Mouse (Mus musculus) lung, postnatal 0 days (tissue): ENCODE results near the gene Sipa1l3. TPM values are rescaled to one million over a fixed set of nuclear protein-coding genes. Genes with fewer than 3 reads are reported as not detected.

ENCODE experiments used
- ATAC-seq: fragments of 200-750 bp; cut with Nextera tagmentation; 2 replicates; pipeline ENCODE4 v1.8.0; 2017; ENCODE audit warnings: moderate library complexity
- DNase-seq: peaks from one replicate; pipeline ENCODE4 v3.0.0-alpha.2; 2016; ENCODE audit warnings: low spot score
- H3K27ac ChIP-seq: fragments of 300-500 bp; sonication (generic); 2 replicates; pipeline ENCODE4 v1.5.1; 2014; ENCODE audit warnings: antibody characterized with exemption, mild to moderate bottlenecking, low read length, mixed read lengths
- H3K27me3 ChIP-seq: fragments of 300-500 bp; sonication (generic); replicated peaks from 2 replicates; pipeline ENCODE4 v1.6.1; 2014; ENCODE audit warnings: low read length, mixed read lengths; ENCODE audit not compliant: insufficient read depth
- H3K36me3 ChIP-seq: fragments of 300-500 bp; sonication (generic); 2 replicates; pipeline ENCODE4 v1.6.1; 2014; ENCODE audit warnings: low read length, mixed read lengths; ENCODE audit not compliant: insufficient read depth
- H3K4me1 ChIP-seq: fragments of 300-500 bp; sonication (generic); 2 replicates; pipeline ENCODE4 v1.6.1; 2014; ENCODE audit warnings: antibody characterized with exemption, low read depth, low read length, mixed read lengths; ENCODE audit not compliant: insufficient read depth
- H3K4me2 ChIP-seq: fragments of 300-500 bp; sonication (generic); replicated peaks from 2 replicates; pipeline ENCODE4 v1.6.1; 2014; ENCODE audit warnings: low read depth, mild to moderate bottlenecking, low read length, moderate library complexity, mixed read lengths
- H3K4me3 ChIP-seq: fragments of 300-500 bp; sonication (generic); 2 replicates; pipeline ENCODE4 v1.5.1; 2014; ENCODE audit warnings: low read depth, low read length
- H3K9ac ChIP-seq: fragments of 300-500 bp; sonication (generic); replicated peaks from 2 replicates; pipeline ENCODE4 v1.6.1; 2014; ENCODE audit warnings: low read depth, mild to moderate bottlenecking
- H3K9me3 ChIP-seq: fragments of 300-500 bp; sonication (generic); 2 replicates; pipeline ENCODE4 v1.6.1; 2016; ENCODE audit warnings: low read length, mixed read lengths
- CTCF ChIP-seq: IDR thresholded peaks from 2 replicates; pipeline ENCODE4 v1.5.1; 2016; ENCODE audit warnings: antibody characterized with exemption, mild to moderate bottlenecking
- EP300 ChIP-seq: IDR thresholded peaks from 2 replicates; pipeline ENCODE4 v1.6.1; 2016; ENCODE audit warnings: antibody characterized with exemption, mild to moderate bottlenecking, control low read depth
- whole genome bisulfite sequencing: fragments of 180-500 bp; shearing (Covaris S2); extraction: QIAGEN DNeasy Blood & Tissue Kit; methylation state at CpG from one replicate; pipeline ENCODE4 v1.1.7; 2014; 5-methylcytosine and 5-hydroxymethylcytosine counted together
- polyA plus RNA-seq: library from polyadenylated mRNA; unstranded; fragments of >200 nt; fragmentation: Nextera tagmentation; extraction: Ambion mirVana; gene quantifications from 2 replicates; pipeline ENCODE4 v1.2.1, GENCODE M21; 2015

The Sipa1l3 gene
- polyA plus RNA-seq, 1 experiment from 2014 or later, result 18.5 TPM

- TF ChIP-seq EP300 (no peak), CTCF (no peak)
- H3K4me1 ChIP-seq, result peaks cover 6% of the 10 kb centered on the region; the same call in 1 of the 2 replicates
- 88% methylated on average over 11 of the region's 11 CpGs for WGBS
- ATAC-seq (no peak), DNase-seq (no peak)
- H3K9ac ChIP-seq, result no peak overlapping the region
- no peak overlapping the region for H3K4me3 ChIP-seq
- H3K36me3 ChIP-seq, result no peaks in the 10 kb centered on the region
- no peak overlapping the region for H3K4me2 ChIP-seq
- no peaks in the 10 kb centered on the region for H3K27me3 ChIP-seq
- no peaks in the 10 kb centered on the region for H3K9me3 ChIP-seq
- peak overlapping the region; percentile 77 for H3K27ac ChIP-seq
Measured at GRCm38 (mm10) chr7:29494854-29495253, 23.6 kb downstream of the Sipa1l3 start.

GRCm38 (mm10) chr7:29494015-29494414 is 24.4 kb downstream of the Sipa1l3 start:
- ATAC-seq (no peak), DNase-seq (no peak)
- no peak overlapping the region for H3K4me2 ChIP-seq
- H3K27ac ChIP-seq, result no peak overlapping the region
- TF ChIP-seq EP300 (no peak), CTCF (no peak)
- no peaks in the 10 kb centered on the region for H3K9me3 ChIP-seq
- H3K4me1 ChIP-seq, result peaks cover 10% of the 10 kb centered on the region; the same call in 1 of the 2 replicates
- no peaks in the 10 kb centered on the region for H3K36me3 ChIP-seq
- WGBS, result 76% methylated on average over 5 of the region's 5 CpGs
- H3K9ac ChIP-seq, result no peak overlapping the region
- H3K4me3 ChIP-seq, result no peak overlapping the region
- no peaks in the 10 kb centered on the region for H3K27me3 ChIP-seq

- Histone ChIP-seq H3K4me2 (no peak overlapping the region), H3K27me3 (no peaks in the 10 kb centered on the region), H3K36me3 (no peaks in the 10 kb centered on the region), H3K9ac (no peak overlapping the region), H3K4me1 (peaks cover 10% of the 10 kb centered on the region; the same call in 1 of the 2 replicates), H3K4me3 (no peak overlapping the region), H3K27ac (no peak overlapping the region), H3K9me3 (no peaks in the 10 kb centered on the region)
- TF ChIP-seq CTCF (no peak), EP300 (no peak)
- WGBS, result 78% methylated on average over 1 of the region's 1 CpGs
- no peak for ATAC-seq
- no peak for DNase-seq
Measured at GRCm38 (mm10) chr7:29492992-29493391, 25.4 kb downstream of the Sipa1l3 start.

GRCm38 (mm10) chr7:29491861-29492260 is 26.6 kb downstream of the Sipa1l3 start:
- H3K27ac ChIP-seq, result peak overlapping the region; percentile 71; the same call in 1 of the 2 replicates
- 42% methylated on average over 3 of the region's 3 CpGs for WGBS

GRCm38 (mm10) chr7:29491471-29491755 is 27.0 kb downstream of the Sipa1l3 start:
- Histone ChIP-seq H3K27ac (peak overlapping the region; percentile 71; the same call in 1 of the 2 replicates), H3K36me3 (no peaks in the 10 kb centered on the region), H3K4me2 (no peak overlapping the region), H3K9me3 (no peaks in the 10 kb centered on the region), H3K27me3 (no peaks in the 10 kb centered on the region), H3K9ac (no peak overlapping the region), H3K4me3 (no peak overlapping the region), H3K4me1 (peaks cover 4% of the 10 kb centered on the region; the same call in 1 of the 2 replicates)
- 49% methylated on average over 3 of the region's 3 CpGs for WGBS
- TF ChIP-seq EP300 (no peak), CTCF (no peak)
- no peak for ATAC-seq
- no peak for DNase-seq

More at GRCm38 (mm10) chr7:29491861-29492260, 26.6 kb downstream of the Sipa1l3 start:
- Histone ChIP-seq H3K9ac (no peak overlapping the region), H3K27me3 (no peaks in the 10 kb centered on the region), H3K4me3 (no peak overlapping the region), H3K4me1 (peaks cover 9% of the 10 kb centered on the region; the same call in 1 of the 2 replicates), H3K9me3 (no peaks in the 10 kb centered on the region), H3K36me3 (no peaks in the 10 kb centered on the region), H3K4me2 (no peak overlapping the region)
- DNase-seq, result peak; percentile 62
- TF ChIP-seq CTCF (no peak), EP300 (no peak)
- no peak for ATAC-seq

GRCm38 (mm10) chr7:29490704-29491470 is 27.6 kb downstream of the Sipa1l3 start:
- peak; percentile 84 for DNase-seq
- Histone ChIP-seq H3K9me3 (no peaks in the 10 kb centered on the region), H3K36me3 (no peaks in the 10 kb centered on the region), H3K9ac (no peak overlapping the region), H3K4me1 (peaks cover 4% of the 10 kb centered on the region; the same call in 1 of the 2 replicates), H3K4me2 (no peak overlapping the region), H3K4me3 (no peak overlapping the region), H3K27me3 (no peaks in the 10 kb centered on the region), H3K27ac (peak overlapping the region; percentile 71)
- ATAC-seq, result peak; percentile 74
- TF ChIP-seq CTCF, result no peak
- peak; percentile 86 for TF ChIP-seq EP300
- WGBS, result 54% methylated on average over 8 of the region's 8 CpGs
